Mouse (Mus musculus) layer of hippocampus, adult 18-20 months (tissue): ENCODE results near the gene Ust. TPM values are rescaled to one million over a fixed set of nuclear protein-coding genes. Genes with fewer than 3 reads are reported as not detected.

Experiments
- DNase-seq, 2 experiments: peaks; one replicate each; pipeline ENCODE4 v3.0.0; 2022; ENCODE audit warnings: low spot score in 2 of 2
- total RNA-seq, 2 experiments: library from RNA; stranded (reverse); gene quantifications; 2 replicates each; pipeline ENCODE4 v1.2.3; 2021

Gene Ust
- total RNA-seq, 2 experiments from 2014 or later: 59.3 to 62.5 TPM

GRCm38 (mm10) chr10:8185586-8185985 lies 333.0 kb downstream of the Ust start:
- no peak for DNase-seq

- no peak for DNase-seq
These were observed 333.9 kb downstream of the Ust start for GRCm38 (mm10) chr10:8184711-8185110.

GRCm38 (mm10) chr10:8183171-8183570 lies 335.5 kb downstream of the Ust start:
- no peak for DNase-seq

- DNase-seq: no peak
These were observed 336.9 kb downstream of the Ust start for GRCm38 (mm10) chr10:8181596-8182185.

GRCm38 (mm10) chr10:8177618-8178017 lies 341.0 kb downstream of the Ust start:
- no peak for DNase-seq

GRCm38 (mm10) chr10:8176351-8177053 lies 342.1 kb downstream of the Ust start:
- DNase-seq: peak; percentile 38 to 60

- DNase-seq: no peak
These were observed 342.6 kb downstream of the Ust start for GRCm38 (mm10) chr10:8176008-8176350.

DNA sequence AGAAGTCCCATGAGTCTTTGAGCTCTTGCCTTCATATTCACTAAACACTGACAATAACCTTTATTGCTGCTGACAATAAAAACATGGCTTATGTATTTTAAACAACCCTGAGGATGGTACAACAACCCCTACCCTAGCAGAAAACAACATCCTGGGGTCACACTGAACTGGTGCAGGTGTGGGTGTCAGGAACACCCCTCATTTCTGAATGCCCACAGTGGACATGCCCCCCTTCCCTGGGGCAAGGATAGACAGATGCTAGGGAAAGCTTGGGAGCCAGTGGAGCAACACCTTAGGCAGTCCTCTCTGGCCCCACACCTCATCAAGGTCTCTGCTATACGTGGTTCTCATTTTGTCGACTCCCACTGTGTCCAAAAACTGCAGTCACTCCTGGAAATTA lies 343.9 kb downstream of the Ust start:
- no peak for DNase-seq

DNA sequence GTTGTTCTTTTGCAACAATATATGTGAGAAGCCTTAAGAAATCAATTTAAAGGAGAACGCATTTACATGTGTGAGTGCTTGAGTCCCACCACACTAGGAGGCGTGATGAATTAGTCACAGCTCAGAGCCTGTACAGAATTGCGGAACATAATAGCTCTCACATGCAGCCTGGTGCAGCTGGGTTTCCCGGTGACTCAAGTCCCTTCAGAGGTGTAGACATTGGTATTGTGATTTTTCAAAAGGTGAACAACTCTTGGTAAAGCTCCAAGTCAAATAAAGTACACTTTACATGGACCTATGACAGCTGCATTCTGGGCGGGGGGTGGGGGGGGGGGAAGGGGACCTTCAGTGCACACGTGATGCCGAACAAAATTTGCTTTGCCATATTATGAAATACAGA lies 344.4 kb downstream of the Ust start:
- no peak for DNase-seq

DNA sequence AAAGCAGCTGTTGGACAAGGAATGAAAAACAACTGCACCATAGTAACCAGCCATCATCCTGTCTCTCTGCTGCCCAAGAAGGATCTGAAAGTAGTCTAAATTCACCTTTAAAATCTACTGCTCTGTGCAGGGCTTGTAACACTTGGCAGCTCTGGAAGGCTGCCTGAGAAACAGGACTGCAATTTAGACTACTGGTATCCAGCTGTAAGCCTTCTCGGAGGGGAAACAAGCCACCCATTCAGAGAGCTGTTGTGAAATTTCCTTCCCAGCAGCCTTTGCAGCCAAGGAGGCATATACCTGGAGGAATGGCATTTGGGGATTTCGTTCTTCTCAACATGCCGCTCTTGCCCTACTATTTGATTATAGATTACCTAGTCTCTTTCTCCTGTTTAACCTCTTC lies 345.6 kb downstream of the Ust start:
- no peak for DNase-seq

- DNase-seq: no peak
These were observed 347.1 kb downstream of the Ust start for GRCm38 (mm10) chr10:8171556-8171955.
